Mouse (Mus musculus): ENCODE measurements at regions not wholly inside any gene's neighbourhood (a gene's known extent, or its start where the extent isn't known, plus 50 kb on each side); places are given as distances from the start of the nearest gene placed in this dataset.

DNA sequence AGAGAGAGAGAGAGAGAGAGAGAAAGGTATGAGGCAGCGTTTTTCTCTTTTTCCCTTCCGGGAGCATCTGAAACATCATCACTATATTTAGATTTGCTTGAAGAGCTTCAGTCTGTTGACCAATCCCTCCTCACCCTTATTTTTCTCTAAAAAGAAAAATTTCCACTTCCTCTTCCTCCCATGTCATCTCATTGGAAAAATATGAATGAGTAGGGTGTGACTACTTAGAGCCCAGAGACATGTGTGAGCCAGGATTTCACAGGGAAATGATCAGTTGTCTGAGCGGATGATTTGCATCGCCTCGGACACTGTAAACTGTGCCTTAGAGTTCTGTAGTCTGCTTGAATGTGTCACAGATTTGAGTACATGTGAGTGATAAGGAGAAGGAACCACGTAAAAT, 111.3 kb upstream of the Ptger4 start:
- DNase-seq (ENCODE audit: low spot score): no peak

DNA sequence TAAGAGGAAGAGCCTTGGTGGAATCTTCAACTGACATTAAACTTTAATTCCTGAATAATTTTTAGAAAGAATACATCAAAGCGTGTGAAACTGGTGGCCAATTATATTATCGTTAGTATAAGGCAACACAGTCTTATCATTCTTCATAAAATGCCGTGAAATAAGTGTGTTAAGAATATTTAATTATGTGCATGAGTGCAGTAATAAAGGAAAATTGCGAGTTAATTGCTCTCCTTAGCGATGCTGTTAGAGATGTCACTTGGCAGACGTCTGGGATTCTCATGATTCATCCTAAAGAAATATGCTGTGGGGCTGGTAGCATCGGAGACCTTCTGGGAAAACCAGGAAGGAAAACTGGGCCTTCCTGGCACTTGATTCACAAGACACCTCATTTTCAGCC, 110.3 kb upstream of the Ptger4 start:
- no peak for DNase-seq (ENCODE audit: low spot score)

DNA sequence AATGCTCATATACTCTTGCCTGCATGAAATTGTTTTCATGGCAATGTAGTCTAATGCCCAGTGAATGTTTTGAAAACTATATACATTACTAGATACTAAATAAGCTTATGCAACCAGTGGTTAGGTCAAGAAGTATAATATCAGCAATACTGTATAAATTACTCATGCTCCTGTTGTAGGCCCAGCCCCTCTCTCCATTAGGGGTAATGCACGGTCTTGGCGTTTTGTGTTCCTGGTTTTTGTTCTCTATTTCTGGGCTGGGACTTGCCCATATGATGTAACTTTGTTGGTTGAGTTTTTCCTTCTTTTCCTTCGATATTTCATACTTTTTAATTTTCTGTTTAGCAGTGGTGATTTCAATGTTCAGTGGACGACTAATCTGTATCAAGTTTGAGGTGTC, 104.9 kb upstream of the Ptger4 start:
- no peak for DNase-seq (ENCODE audit: low spot score)

DNA sequence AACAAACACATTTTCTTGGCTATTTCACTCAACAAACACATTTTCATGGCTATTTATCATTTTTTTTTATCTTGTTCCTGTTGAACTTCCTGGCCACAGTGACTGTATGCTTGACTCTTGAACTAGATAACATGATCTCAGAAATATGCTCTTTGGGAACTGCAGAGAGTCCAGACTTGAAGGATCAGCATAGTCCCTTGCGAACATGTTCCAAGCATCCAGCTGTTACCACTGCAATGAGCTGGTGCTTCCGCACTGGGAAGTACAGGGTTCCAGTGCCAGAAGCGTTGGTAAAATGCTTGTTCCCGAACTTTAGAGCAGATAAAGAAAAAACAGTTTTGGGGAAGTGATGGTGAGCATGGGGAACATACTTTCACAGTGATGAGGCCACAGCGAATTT, 103.7 kb upstream of the Ptger4 start:
- DNase-seq (ENCODE audit: low spot score): peak; percentile 16

DNA sequence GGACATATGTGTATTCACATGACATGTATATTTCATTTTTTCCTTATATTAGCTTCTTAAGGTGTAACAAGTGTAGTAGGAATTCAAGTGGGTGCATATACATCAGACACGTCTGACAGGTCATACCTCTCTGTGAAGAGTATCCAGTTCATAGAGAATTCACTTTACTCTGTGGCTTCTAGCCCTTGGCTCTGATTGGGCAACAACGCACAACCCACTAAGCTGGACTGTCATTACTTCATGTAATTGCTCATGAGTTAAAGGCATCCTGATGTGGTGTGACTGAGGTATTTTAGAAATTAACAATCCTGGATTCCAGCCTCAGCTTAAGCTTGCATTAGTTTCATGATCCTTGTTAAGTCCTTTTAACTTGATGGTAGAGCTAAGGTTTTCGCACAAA, 103.0 kb upstream of the Ptger4 start:
- DNase-seq (ENCODE audit: low spot score): no peak

DNA sequence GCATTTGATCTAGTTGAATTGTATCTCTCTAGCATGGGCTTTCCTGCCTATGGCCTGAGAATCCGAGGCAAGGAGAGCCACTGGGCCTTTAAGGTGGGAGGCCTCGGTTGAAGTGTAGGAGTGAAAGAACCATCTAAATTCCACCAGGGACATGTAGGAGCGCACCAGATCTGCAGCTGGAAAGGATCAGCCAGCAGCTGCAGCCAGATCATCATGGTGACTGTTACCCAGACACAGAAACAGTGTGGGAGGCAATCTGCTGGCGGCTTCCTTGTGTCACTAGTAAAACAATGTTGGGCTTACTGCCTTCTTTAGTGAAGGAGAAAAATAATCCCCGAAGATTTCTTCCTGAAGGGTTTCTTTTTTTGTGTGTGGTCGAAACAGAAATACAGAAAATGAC, 99.8 kb upstream of the Ptger4 start:
- peak; percentile 45 for DNase-seq (ENCODE audit: low spot score)

DNA sequence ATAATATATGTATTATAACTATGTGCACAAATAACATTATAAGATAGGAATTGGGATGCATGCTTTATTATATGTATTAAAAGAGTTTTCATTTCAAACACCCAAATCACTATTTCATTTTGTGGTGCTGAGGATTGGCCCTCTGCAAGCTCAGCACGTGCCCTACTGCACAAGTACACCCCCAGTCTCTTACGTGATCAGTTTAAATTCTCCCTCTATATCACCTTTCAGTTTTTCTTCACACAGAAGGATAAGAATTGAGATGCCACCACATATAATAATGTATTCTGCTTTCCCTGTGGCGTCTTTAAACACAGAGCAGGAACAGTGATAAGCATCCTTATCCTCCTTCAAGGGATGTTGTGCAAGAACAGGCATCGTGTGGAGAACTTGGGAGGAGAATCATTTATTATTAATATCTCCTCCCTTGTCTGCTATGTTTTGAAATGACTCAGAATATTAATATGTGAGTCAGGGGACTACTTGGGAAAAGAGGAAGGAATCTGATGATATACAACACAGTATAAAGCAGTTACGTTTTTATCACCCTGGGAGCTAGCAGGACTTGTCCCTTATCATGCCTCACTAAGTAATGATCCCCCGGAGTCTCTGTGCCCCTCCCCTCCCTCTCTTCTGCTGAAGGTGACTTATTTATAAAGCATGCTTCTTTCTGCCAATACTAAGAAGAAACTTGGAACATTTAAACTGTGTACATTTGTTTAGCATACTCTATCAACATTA, 91.7 kb upstream of the Ptger4 start:
- DNase-seq (ENCODE audit: low spot score): no peak

DNA sequence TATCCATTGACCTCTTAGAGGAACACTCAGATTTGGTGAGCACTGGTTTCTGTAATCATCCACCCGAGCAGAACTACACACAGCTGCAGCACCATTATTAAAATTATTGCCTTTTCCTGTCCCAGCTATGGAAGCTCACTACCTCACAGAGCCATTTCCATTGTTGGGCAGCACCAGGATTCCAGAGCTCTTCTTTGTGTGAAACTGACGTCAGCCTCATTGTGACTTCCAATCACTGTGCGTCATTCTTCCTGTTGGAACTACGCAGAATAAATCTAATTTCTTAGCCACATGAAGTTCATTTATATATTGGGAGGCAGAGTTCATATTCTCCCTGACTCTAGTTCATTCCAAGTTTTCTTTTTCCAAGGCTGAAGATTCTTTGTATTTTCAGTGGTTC, 83.0 kb upstream of the Ptger4 start:
- no peak for DNase-seq (ENCODE audit: low spot score)

DNA sequence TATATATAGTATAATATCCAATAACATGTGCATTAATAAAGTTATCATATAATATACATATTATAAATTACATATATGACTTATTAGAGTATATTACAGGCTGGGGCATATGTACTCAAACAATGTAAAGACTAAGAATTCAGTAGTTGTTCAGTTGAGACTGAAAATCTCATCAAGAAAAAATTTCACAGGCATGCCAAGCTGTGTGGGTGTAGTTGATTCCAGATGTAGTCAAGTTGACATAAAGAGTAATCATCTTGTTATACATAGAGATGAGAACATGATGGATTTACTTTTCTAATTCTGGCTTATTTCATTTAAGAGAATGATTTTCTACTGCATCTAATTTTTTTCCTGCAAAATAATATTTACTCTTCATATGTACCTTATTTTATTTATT, 77.7 kb upstream of the Ptger4 start:
- no peak for DNase-seq (ENCODE audit: low spot score)

DNA sequence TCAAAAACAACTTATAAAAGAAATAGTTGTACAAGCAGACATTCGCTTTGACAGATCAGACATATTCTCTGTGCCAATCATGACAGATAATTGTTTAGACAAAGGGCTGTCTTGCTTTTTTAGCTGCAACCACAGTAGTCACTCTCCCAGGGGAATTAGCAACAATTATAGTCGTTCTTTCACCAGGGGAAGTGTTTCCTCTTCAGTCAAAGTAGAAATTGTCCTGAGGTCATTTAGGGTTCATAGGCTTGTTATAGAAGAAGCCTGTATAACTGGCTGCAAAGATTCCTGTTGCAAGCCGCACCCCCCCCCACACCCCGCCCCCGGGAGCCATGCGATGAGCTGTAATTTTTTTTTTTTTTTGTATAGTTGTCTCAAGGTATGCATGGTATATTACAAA, 68.2 kb upstream of the Ptger4 start:
- no peak for DNase-seq (ENCODE audit: low spot score)

DNA sequence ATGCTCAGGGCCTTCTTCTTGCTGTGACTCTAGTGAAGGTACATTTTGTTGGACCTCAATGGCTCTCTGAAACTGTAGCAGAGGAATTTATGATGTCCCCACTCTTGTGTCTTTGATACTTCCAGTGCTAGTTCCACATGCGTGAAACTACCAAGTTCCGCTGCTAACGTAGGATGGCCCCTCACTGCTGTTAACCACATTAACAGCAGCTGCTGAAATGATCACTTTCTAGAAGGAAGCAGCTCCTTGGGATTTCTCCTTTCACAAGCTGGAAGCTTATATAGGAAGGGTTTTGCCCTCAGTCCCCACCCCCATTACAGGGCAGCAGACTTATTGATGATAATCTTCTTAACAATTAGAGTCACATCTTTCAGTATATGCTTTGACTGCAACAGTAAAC, 66.0 kb upstream of the Ptger4 start:
- no peak for DNase-seq (ENCODE audit: low spot score)

DNA sequence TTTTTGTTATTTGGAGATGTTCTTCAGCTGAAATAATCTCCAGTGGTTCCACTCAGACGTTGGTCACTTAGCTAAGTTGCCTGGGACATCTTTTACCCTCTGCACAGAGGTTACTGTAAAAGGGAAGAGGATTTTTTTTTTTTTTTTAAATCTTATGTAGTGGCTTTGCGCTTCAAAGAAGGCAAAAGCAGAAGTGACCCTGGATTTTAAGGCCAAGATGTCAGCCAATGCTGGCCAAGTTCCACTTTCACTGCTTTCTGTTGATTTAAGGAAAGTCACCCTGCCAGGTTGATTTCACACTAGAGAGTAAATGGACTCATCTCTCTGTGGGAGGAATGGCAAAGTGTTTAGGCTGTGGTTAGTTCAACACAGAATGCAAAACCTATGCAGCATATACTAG, 58.4 kb upstream of the Ptger4 start:
- DNase-seq (ENCODE audit: low spot score): peak; percentile 41

DNA sequence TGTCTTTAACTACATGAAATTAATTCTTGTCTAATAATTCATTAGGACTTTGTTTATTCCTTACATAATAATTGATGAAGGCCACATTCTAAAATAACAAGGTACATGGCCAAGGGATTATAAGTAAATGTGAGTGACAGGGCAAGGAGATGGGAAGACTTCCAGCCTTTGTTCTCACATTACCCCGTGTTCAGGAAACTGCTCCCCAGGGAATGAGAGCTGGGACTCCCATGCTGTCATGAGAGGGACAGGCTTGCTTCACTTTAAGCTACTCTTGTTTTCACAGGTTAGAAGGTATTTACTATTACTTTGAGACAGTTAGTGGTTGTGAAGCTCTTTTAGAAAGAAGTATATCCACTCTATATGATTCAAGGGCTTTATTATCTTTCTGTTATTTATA, 55.8 kb upstream of the Ptger4 start:
- no peak for DNase-seq (ENCODE audit: low spot score)

DNA sequence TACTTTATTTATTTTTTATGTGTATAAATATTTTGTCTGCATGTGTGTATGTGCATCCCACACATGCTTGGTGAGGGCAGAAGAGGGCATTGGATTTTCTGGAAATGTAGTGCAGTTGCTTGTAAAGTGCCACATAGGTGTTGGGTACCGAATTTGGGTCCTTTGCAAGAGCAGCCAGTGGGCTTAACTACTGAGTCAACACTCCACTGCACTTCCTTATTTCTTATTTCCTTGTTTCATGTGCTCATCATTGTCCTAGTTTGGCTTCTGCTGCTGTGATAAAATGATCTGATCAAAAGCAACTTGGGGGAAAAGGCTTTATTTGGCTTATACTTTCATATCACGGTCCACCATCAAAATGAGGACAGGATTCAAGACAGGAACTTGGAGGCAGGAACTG, 53.0 kb upstream of the Ptger4 start:
- no peak for DNase-seq (ENCODE audit: low spot score)

Measured in lung, postnatal 25 days (tissue).